Mouse (Mus musculus) CH12.LX (cell line): ENCODE results near the gene Hoxb2. TPM values are rescaled to one million over a fixed set of nuclear protein-coding genes. Genes with fewer than 3 reads are reported as not detected.

Experiments
- DNase-seq: peaks from one replicate; pipeline ENCODE4 v3.0.0-alpha.2; 2013; ENCODE audit errors: extremely low read depth
- H3K27ac ChIP-seq: 2 replicates; pipeline ENCODE4 v1.5.1; 2012; ENCODE audit warnings: low read depth, mild to moderate bottlenecking, control low read depth, moderate library complexity; ENCODE audit not compliant: insufficient read depth
- H3K27me3 ChIP-seq: replicated peaks from 2 replicates; pipeline ENCODE3; 2012; ENCODE audit warnings: inconsistent platforms
- H3K36me3 ChIP-seq, 2 experiments: replicated peaks in 1 of 2; 2 replicates each; pipeline versions ENCODE3 to v1.6.1; 2012; ENCODE audit warnings: inconsistent platforms in 1 of 2, low read length in 1 of 2, mild to moderate bottlenecking in 1 of 2, mixed read lengths in 1 of 2, moderate library complexity in 1 of 2; ENCODE audit not compliant: control insufficient read depth in 1 of 2, insufficient read depth in 1 of 2
- H3K4me1 ChIP-seq, 2 experiments: 2 replicates each; pipeline ENCODE4 v1.6.1; 2012; ENCODE audit warnings: inconsistent platforms in 1 of 2, moderate library complexity in 1 of 2; ENCODE audit not compliant: insufficient read depth in 2 of 2, control insufficient read depth in 1 of 2
- H3K4me2 ChIP-seq: 2 replicates; pipeline ENCODE4 v1.6.1; 2012; ENCODE audit warnings: low read depth, mild to moderate bottlenecking, control low read depth; ENCODE audit not compliant: poor library complexity, insufficient read depth, severe bottlenecking
- H3K4me3 ChIP-seq, 3 experiments: fragments of 150-350 bp in 1 of 3; sonication (generic) in 1 of 3; replicated peaks in 1 of 3; 2 replicates each; pipeline versions ENCODE3 to v1.5.1; 2011 to 2012; ENCODE audit warnings: low read depth in 2 of 3, low read length in 2 of 3, mild to moderate bottlenecking in 2 of 3, moderate library complexity in 2 of 3, control low read depth in 1 of 3, improper control_type of control experiment in 1 of 3, inconsistent platforms in 1 of 3, mixed read lengths in 1 of 3; ENCODE audit not compliant: poor library complexity in 1 of 3
- H3K79me2 ChIP-seq: replicated peaks from 2 replicates; pipeline ENCODE4 v1.6.1; 2012; ENCODE audit warnings: mild to moderate bottlenecking, moderate library complexity; ENCODE audit not compliant: control insufficient read depth, poor library complexity, insufficient read depth, severe bottlenecking; ENCODE audit errors: extremely low read depth
- H3K9ac ChIP-seq: 2 replicates; pipeline ENCODE4 v1.6.1; 2012; ENCODE audit warnings: low read depth, mild to moderate bottlenecking, control low read depth, moderate library complexity; ENCODE audit not compliant: insufficient read depth
- H3K9me3 ChIP-seq: replicated peaks from 2 replicates; pipeline ENCODE3; 2012; ENCODE audit warnings: low read length, inconsistent platforms, mixed read lengths
- CHD2 ChIP-seq: IDR thresholded peaks from 2 replicates; pipeline ENCODE4 v1.6.1; 2011; ENCODE audit warnings: low read length, improper control_type of control experiment
- ELF1 ChIP-seq: IDR thresholded peaks from 2 replicates; pipeline ENCODE4 v1.6.1; 2014; ENCODE audit warnings: low read depth, mild to moderate bottlenecking, inconsistent platforms, low read length, improper control_type of control experiment
- HCFC1 ChIP-seq: IDR thresholded peaks from 2 replicates; pipeline ENCODE4 v1.6.1; 2012; ENCODE audit warnings: low read depth, mild to moderate bottlenecking, inconsistent platforms, low read length, improper control_type of control experiment
- IRF4 ChIP-seq: IDR thresholded peaks from 2 replicates; pipeline ENCODE4 v1.6.1; 2014; ENCODE audit warnings: low read depth, mild to moderate bottlenecking, inconsistent platforms, low read length, improper control_type of control experiment
- JUN ChIP-seq: IDR thresholded peaks from 2 replicates; pipeline ENCODE4 v1.6.1; 2011; ENCODE audit warnings: low read depth, mild to moderate bottlenecking, low read length, improper control_type of control experiment, moderate library complexity; ENCODE audit not compliant: insufficient read depth
- JUND ChIP-seq: conservative IDR thresholded peaks from 2 replicates; pipeline ENCODE4 v1.6.1; 2011; ENCODE audit warnings: low read depth, low read length, improper control_type of control experiment
- MAX ChIP-seq: IDR thresholded peaks from 2 replicates; pipeline ENCODE4 v1.6.1; 2011; ENCODE audit warnings: low read length, improper control_type of control experiment
- MXI1 ChIP-seq: IDR thresholded peaks from 2 replicates; pipeline ENCODE4 v1.6.1; 2011; ENCODE audit warnings: mild to moderate bottlenecking, low read depth, low read length, improper control_type of control experiment
- MYC ChIP-seq: IDR thresholded peaks from 2 replicates; pipeline ENCODE4 v1.6.1; 2011; ENCODE audit warnings: low read depth, mild to moderate bottlenecking, improper control_type of control experiment, low read length
- NRF1 ChIP-seq: IDR thresholded peaks from 2 replicates; pipeline ENCODE4 v1.6.1; 2014; ENCODE audit warnings: low read depth, mild to moderate bottlenecking, inconsistent platforms, low read length, improper control_type of control experiment, moderate library complexity
- PAX5 ChIP-seq: IDR thresholded peaks from 2 replicates; pipeline ENCODE4 v1.6.1; 2012; ENCODE audit warnings: low read length, inconsistent platforms, mixed read lengths
- POLR2A ChIP-seq: IDR thresholded peaks from 2 replicates; pipeline ENCODE4 v1.6.1; 2011; ENCODE audit warnings: low read depth, mild to moderate bottlenecking, improper control_type of control experiment, low read length
- RAD21 ChIP-seq: IDR thresholded peaks from 2 replicates; pipeline ENCODE4 v1.6.1; 2011; ENCODE audit warnings: low read depth, mild to moderate bottlenecking, low read length, improper control_type of control experiment, moderate library complexity
- SIN3A ChIP-seq: IDR thresholded peaks from 2 replicates; pipeline ENCODE4 v1.6.1; 2012; ENCODE audit warnings: low read length, improper control_type of control experiment, inconsistent platforms
- SMC3 ChIP-seq: IDR thresholded peaks from 2 replicates; pipeline ENCODE4 v1.6.1; 2011; ENCODE audit warnings: low read depth, low read length, improper control_type of control experiment
- TCF12 ChIP-seq: IDR thresholded peaks from 2 replicates; pipeline ENCODE4 v1.6.1; 2014; ENCODE audit warnings: low read depth, mild to moderate bottlenecking, inconsistent platforms, low read length, improper control_type of control experiment
- UBTF ChIP-seq: IDR thresholded peaks from 2 replicates; pipeline ENCODE4 v1.6.1; 2012; ENCODE audit warnings: low read depth, mild to moderate bottlenecking, inconsistent platforms, low read length, improper control_type of control experiment, moderate library complexity
- USF1 ChIP-seq: IDR thresholded peaks from 2 replicates; pipeline ENCODE4 v1.6.1; 2014; ENCODE audit warnings: low read depth, mild to moderate bottlenecking, inconsistent platforms, low read length, improper control_type of control experiment
- USF2 ChIP-seq: conservative IDR thresholded peaks from 2 replicates; pipeline ENCODE4 v1.6.1; 2011; ENCODE audit warnings: low read depth, low read length, improper control_type of control experiment
- ZC3H11A ChIP-seq: IDR thresholded peaks from 2 replicates; pipeline ENCODE4 v1.6.1; 2012; ENCODE audit warnings: low read depth, mild to moderate bottlenecking, inconsistent platforms, low read length, improper control_type of control experiment
- ZMIZ1 ChIP-seq: IDR thresholded peaks from 2 replicates; pipeline ENCODE4 v1.6.1; 2012; ENCODE audit warnings: low read depth, mild to moderate bottlenecking, inconsistent platforms, low read length, improper control_type of control experiment
- ZNF384 ChIP-seq: IDR thresholded peaks from 2 replicates; pipeline ENCODE4 v1.6.1; 2012; ENCODE audit warnings: low read depth, low read length, improper control_type of control experiment, inconsistent platforms
- dilution Hi-C: fragments of 300-500 bp; cut with MboI; formaldehyde crosslinking; loops from 2 replicates; pipeline ENCODE4 v1.14.3; 2020; ENCODE audit warnings: low sequenced_read_pairs; ENCODE audit not compliant: extremely low pct_unique_long_range_greater_than_20kb, extremely low pct_ligation_motif_present
- in situ Hi-C: fragments of 300-500 bp; cut with MboI; formaldehyde crosslinking; loops from 3 replicates; pipeline ENCODE4 v1.14.3; 2019; ENCODE audit warnings: low sequenced_read_pairs, low pct_ligation_motif_present, low pct_unique_long_range_greater_than_20kb, mixed read lengths
- polyA plus RNA-seq: library from polyadenylated mRNA; unstranded; fragments of >175 nt; gene quantifications from 2 replicates; pipeline ENCODE4 v1.2.1, GENCODE M21; 2012; ENCODE audit warnings: low read depth; ENCODE audit not compliant: insufficient read length
- total RNA-seq, 2 experiments: library from RNA; depleted of rRNA; stranded (reverse); fragments of 300-350 nt in 1 of 2; fragments of >200 nt in 1 of 2; gene quantifications; 2 replicates each; pipeline ENCODE4 v1.2.3; 2012 to 2014

The Hoxb2 gene
- total and polyA plus RNA-seq, 3 experiments = not detected

DNA sequence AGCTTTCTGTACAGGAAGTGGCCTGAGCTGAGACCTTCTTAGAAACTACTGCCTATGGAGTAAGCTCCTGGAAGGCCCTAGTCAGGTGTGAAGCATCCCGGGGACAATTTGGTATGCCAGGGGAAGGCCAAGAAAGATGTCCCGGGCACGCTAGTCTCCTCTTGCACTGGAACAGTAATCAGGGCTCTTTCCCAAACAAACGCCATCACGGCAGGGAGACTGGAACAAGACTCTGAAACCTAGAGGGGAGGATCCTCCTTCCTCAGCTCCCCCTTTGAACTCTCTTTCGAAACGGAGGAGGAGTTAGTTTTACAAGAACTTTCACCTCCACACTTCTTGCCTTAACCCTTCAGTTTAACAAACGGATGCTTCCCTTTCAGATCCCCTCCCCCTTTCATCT, 18.2 kb upstream of the Hoxb2 start:
- H3K4me2 ChIP-seq = no peak overlapping the region
- H3K4me3 ChIP-seq = no peak overlapping the region
- dilution Hi-C loops (no loop called here), in situ Hi-C loops (no loop called here)
- TF ChIP-seq RAD21 (no peak), USF2 (no peak), HCFC1 (no peak), ELF1 (no peak), USF1 (no peak), NRF1 (no peak), ZNF384 (no peak), UBTF (no peak), SIN3A (no peak), MXI1 (no peak), ZMIZ1 (no peak), MYC (no peak), TCF12 (no peak)
- no peak overlapping the region for H3K9ac ChIP-seq
- DNase-seq = no peak
- no peaks in the 10 kb centered on the region for H3K9me3 ChIP-seq
- H3K27me3 ChIP-seq = no peaks in the 10 kb centered on the region
- no peaks in the 10 kb centered on the region for H3K4me1 ChIP-seq
- no peak overlapping the region for H3K27ac ChIP-seq
- H3K36me3 ChIP-seq = peaks cover 0 to 2% of the 10 kb centered on the region in 2 experiments
- H3K79me2 ChIP-seq = no peaks in the 10 kb centered on the region

DNA sequence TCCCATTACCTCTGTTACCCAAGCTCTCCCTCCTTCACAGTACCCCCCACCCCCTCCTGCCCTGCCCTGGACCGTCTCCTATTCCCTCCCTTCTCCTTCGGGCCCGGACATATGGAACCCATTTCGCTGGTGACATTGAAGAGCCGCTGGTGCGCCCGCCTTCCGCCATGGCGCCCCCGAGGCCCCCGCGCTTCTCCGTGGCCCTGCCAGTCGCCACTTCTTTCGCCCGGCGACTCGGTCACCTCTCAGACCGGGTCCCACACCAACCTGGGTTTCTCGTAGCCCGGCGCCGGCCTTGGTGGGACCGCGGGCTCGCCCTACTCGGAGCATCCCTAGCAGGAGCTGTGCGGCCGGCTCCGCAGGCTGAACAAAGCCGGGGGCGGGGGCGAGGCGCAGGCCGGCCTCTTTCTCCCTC, 17.7 kb upstream of the Hoxb2 start:
- no peaks in the 10 kb centered on the region for H3K9me3 ChIP-seq
- no peak overlapping the region for H3K9ac ChIP-seq
- peaks cover 0 to 2% of the 10 kb centered on the region in 2 experiments for H3K36me3 ChIP-seq
- H3K27ac ChIP-seq = no peak overlapping the region
- no peak overlapping the region for H3K4me3 ChIP-seq
- no peak overlapping the region for H3K4me2 ChIP-seq
- H3K4me1 ChIP-seq = no peaks in the 10 kb centered on the region
- no peaks in the 10 kb centered on the region for H3K79me2 ChIP-seq
- no peak for DNase-seq
- in situ Hi-C loops = no loop called here
- H3K27me3 ChIP-seq = no peaks in the 10 kb centered on the region
- dilution Hi-C loops = no loop called here
- TF ChIP-seq PAX5 (no peak), JUND (no peak), ZC3H11A (no peak), UBTF (no peak), USF2 (no peak), MXI1 (no peak), SMC3 (no peak), POLR2A (no peak), IRF4 (no peak), CHD2 (no peak), SIN3A (no peak), RAD21 (no peak), ZMIZ1 (no peak), MAX (no peak), JUN (no peak), TCF12 (no peak)
